ENCODE assay signal across 8 mouse cellular contexts in the genomic region with DNA sequence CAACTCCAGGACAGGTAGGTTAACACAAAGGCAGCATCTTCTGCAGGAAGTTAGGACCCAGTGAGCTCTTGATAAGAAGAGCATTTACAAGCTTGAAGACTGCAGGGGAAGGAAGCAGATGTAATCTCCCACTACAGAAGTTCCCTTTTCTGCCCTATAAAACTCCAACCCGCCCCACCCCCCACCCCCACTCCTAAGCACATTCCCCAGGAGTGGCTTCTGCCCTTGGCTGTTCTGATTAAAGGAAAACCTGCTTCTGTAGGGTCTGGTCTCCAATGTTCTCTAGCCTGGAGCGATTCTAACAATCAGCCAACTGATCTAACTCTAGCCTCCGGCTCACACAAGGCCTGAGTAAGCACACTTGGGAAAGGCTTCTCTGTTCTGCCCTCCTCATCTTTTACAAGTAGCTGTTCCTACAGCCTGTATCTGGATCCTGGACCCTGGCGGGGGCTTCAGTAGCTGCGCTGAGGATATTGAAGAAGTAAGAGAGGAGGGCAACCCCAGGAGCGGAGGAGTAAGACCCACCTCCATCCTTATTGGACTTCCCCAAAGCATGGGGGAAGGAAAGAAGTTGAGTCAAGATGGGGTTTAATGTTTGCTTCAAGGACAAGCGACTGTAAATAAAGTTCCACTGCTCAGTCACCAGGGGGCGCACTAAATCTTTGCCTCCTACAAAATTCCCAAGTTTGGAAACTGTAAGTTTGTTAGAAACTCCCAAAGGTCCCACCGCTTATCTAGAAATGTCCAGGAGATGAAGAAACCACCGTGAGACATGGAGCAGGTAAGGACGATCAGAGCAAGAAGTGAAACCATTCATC. TPM values are rescaled to one million over a fixed set of nuclear protein-coding genes. Genes with fewer than 3 reads are reported as not detected.
DNase-seq lines count a peak whose midpoint lies in the region; ATAC-seq and TF ChIP-seq lines count a peak whose summit lies in the region.

No protein-coding gene starts in this region.

- ATAC-seq in forebrain, embryonic 15.5 days (replicated peaks): no peak
- peak; percentile 34 for ATAC-seq in megakaryocyte-erythroid progenitor cell, adult 5-6 weeks (replicated peaks; ENCODE audit: low FRiP score, low TSS enrichment, poor library complexity, severe bottlenecking)
- peak; percentile 42; the same call in 1 of the 2 replicates for ATAC-seq in stomach, embryonic 14.5 days (ENCODE audit: insufficient number of reproducible peaks, insufficient read depth, low FRiP score, low read depth)

- intact Hi-C loops in left cerebral cortex, postnatal 14 days (cut with DNase I): loop anchor here (5.0 kb wide), 1 partner anchor 38 kb away; the partner anchor contains the start of gene Creg2

- peak; percentile 41 to 71 (median 68) for TF ChIP-seq CTCF in MEL (IDR thresholded peaks at IDR 0.05 in 2 of 3, conservative IDR thresholded peaks at IDR 0.05 in 1 of 3; ENCODE audit: control insufficient read depth in 1 of 3, insufficient read depth in 1 of 3, low read depth in 2 of 3, low read length in 3 of 3, poor library complexity in 1 of 3, severe bottlenecking in 1 of 3)

- H3K4me1 ChIP-seq in forebrain, embryonic 10.5 days: peaks cover 12% of the 10 kb centered on the region
- no peaks in the 10 kb centered on the region for H3K4me1 ChIP-seq in forebrain, embryonic 15.5 days
- peaks cover 0 to 13% of the 10 kb centered on the region in 2 experiments; a peak in 3 of 4 replicates for H3K4me1 ChIP-seq in MEL (ENCODE audit: control insufficient read depth in 1 of 2, insufficient read depth in 2 of 2, low read length in 2 of 2)
- peaks cover 12% of the 10 kb centered on the region; the same call in 1 of the 2 replicates for H3K4me1 ChIP-seq in heart, embryonic 10.5 days
- H3K4me1 ChIP-seq in stomach, embryonic 14.5 days (ENCODE audit: control insufficient read depth, insufficient read depth, low read length): peaks cover 3% of the 10 kb centered on the region; the same call in 1 of the 2 replicates

- no peak overlapping the region for H3K27ac ChIP-seq in forebrain, embryonic 10.5 days
- H3K27ac ChIP-seq in forebrain, embryonic 15.5 days (replicated peaks): no peak overlapping the region
- peak overlapping the region; percentile 94 for H3K27ac ChIP-seq in MEL (ENCODE audit: control insufficient read depth, low read depth, low read length)
- H3K27ac ChIP-seq in heart, embryonic 10.5 days: no peak overlapping the region
- no peak overlapping the region for H3K27ac ChIP-seq in stomach, embryonic 14.5 days (ENCODE audit: low read length)

- no peaks in the 10 kb centered on the region for H3K36me3 ChIP-seq in forebrain, embryonic 10.5 days (replicated peaks)
- H3K36me3 ChIP-seq in forebrain, embryonic 15.5 days: no peaks in the 10 kb centered on the region
- peaks cover 0 to 11% of the 10 kb centered on the region in 2 experiments; a peak in 2 of 4 replicates for H3K36me3 ChIP-seq in MEL (ENCODE audit: control insufficient read depth in 1 of 2, insufficient read depth in 2 of 2, low read length in 2 of 2)
- no peaks in the 10 kb centered on the region for H3K36me3 ChIP-seq in heart, embryonic 10.5 days
- H3K36me3 ChIP-seq in stomach, embryonic 14.5 days (ENCODE audit: control insufficient read depth, insufficient read depth, low read length): no peaks in the 10 kb centered on the region

- H3K27me3 ChIP-seq in forebrain, embryonic 10.5 days (ENCODE audit: poor library complexity, severe bottlenecking): no peaks in the 10 kb centered on the region
- no peaks in the 10 kb centered on the region for H3K27me3 ChIP-seq in forebrain, embryonic 15.5 days
- H3K27me3 ChIP-seq in MEL (ENCODE audit: control insufficient read depth in 1 of 2, insufficient read depth in 2 of 2, low read length in 2 of 2): peaks cover 0 to 3% of the 10 kb centered on the region in 2 experiments; a peak in 2 of 4 replicates
- no peaks in the 10 kb centered on the region for H3K27me3 ChIP-seq in heart, embryonic 10.5 days (ENCODE audit: insufficient read depth, poor library complexity, severe bottlenecking)
- no peaks in the 10 kb centered on the region for H3K27me3 ChIP-seq in stomach, embryonic 14.5 days (ENCODE audit: control insufficient read depth, insufficient read depth, low read length)

- TF ChIP-seq EP300 in MEL (IDR thresholded peaks at IDR 0.05; ENCODE audit: low read depth in 1 of 2, low read length in 2 of 2): peak; percentile 91 to 92

- WGBS in forebrain, embryonic 10.5 days: 24% methylated on average over 11 of the region's 11 CpGs
- WGBS in forebrain, embryonic 15.5 days: 24% methylated on average over 11 of the region's 11 CpGs
- 21% methylated on average over 11 of the region's 11 CpGs for WGBS in heart, embryonic 10.5 days
- 34% methylated on average over 11 of the region's 11 CpGs for WGBS in stomach, embryonic 14.5 days

- no peak overlapping the region for H3K4me2 ChIP-seq in forebrain, embryonic 15.5 days (replicated peaks)
- H3K4me2 ChIP-seq in stomach, embryonic 14.5 days (replicated peaks; ENCODE audit: low read depth, low read length): no peak overlapping the region

- H3K9ac ChIP-seq in forebrain, embryonic 15.5 days (replicated peaks): no peak overlapping the region
- peak overlapping the region; percentile 60 for H3K9ac ChIP-seq in MEL (ENCODE audit: control insufficient read depth, low read depth, low read length, poor library complexity, severe bottlenecking)
- no peak overlapping the region for H3K9ac ChIP-seq in stomach, embryonic 14.5 days (replicated peaks; ENCODE audit: low read depth, low read length)

- no peaks in the 10 kb centered on the region for H3K79me2 ChIP-seq in MEL (ENCODE audit: control insufficient read depth, insufficient read depth, low read length, poor library complexity)

- no peaks in the 10 kb centered on the region for H3K9me3 ChIP-seq in forebrain, embryonic 10.5 days
- no peaks in the 10 kb centered on the region for H3K9me3 ChIP-seq in forebrain, embryonic 15.5 days
- no peaks in the 10 kb centered on the region for H3K9me3 ChIP-seq in MEL (replicated peaks; ENCODE audit: insufficient read depth, low read length)
- H3K9me3 ChIP-seq in heart, embryonic 10.5 days: no peaks in the 10 kb centered on the region
- no peaks in the 10 kb centered on the region for H3K9me3 ChIP-seq in stomach, embryonic 14.5 days (ENCODE audit: control insufficient read depth, low read depth, low read length)

- TF ChIP-seq POLR2A in MEL (IDR thresholded peaks at IDR 0.05; ENCODE audit: control insufficient read depth in 1 of 2, insufficient read depth in 1 of 2, low read depth in 1 of 2, low read length in 2 of 2, poor library complexity in 1 of 2): peak in 1 of 2 experiments; percentile 52; a peak in 1 of 4 replicates

- TF ChIP-seq RAD21 in MEL (IDR thresholded peaks at IDR 0.05; ENCODE audit: low read depth, low read length): peak; percentile 44

- no peak overlapping the region for H3K4me3 ChIP-seq in forebrain, embryonic 10.5 days
- H3K4me3 ChIP-seq in forebrain, embryonic 15.5 days: no peak overlapping the region
- peak overlapping the region; percentile 36 to 52 for H3K4me3 ChIP-seq in MEL (ENCODE audit: control insufficient read depth in 1 of 2, insufficient read depth in 1 of 2, low read depth in 2 of 2, low read length in 2 of 2)
- 0 out of 2 replicates have a peak overlapping the region, but pooled peaks have one; percentile 15 for H3K4me3 ChIP-seq in heart, embryonic 10.5 days
- no peak overlapping the region for H3K4me3 ChIP-seq in stomach, embryonic 14.5 days (ENCODE audit: low read depth, low read length)

- peak; percentile 61 for DNase-seq in forebrain, embryonic 10.5 days (ENCODE audit: extremely low spot score, low spot score)
- peak; percentile 85 for DNase-seq in MEL (ENCODE audit: low read depth, low spot score)
- peak; percentile 51 to 66 for DNase-seq in cerebellum, postnatal 25 days
- DNase-seq in heart, embryonic 10.5 days (ENCODE audit: low spot score): no peak
- peak; percentile 12 to 39 for DNase-seq in left cerebral cortex, postnatal 14 days (ENCODE audit: low spot score in 2 of 2)

TF ChIP-seq in MEL, 35 proteins besides CTCF, POLR2A, EP300 and RAD21 (continues in another document):
- TF ChIP-seq TBP (IDR thresholded peaks at IDR 0.05; ENCODE audit: low read depth, low read length) (peak; percentile 94), CHD1 (IDR thresholded peaks at IDR 0.05; ENCODE audit: low read depth, low read length) (no peak), TCF12 (IDR thresholded peaks at IDR 0.05; ENCODE audit: low read depth, low read length) (peak; percentile 77), MEF2A (IDR thresholded peaks at IDR 0.05; ENCODE audit: extremely low read depth, insufficient replicate concordance, low read depth, low read length, poor library complexity, severe bottlenecking) (no peak), E2F4 (IDR thresholded peaks at IDR 0.05; ENCODE audit: borderline replicate concordance, low read depth, low read length) (no peak), MAZ (IDR thresholded peaks at IDR 0.05; ENCODE audit: low read depth, low read length) (0 out of 2 replicates have a peak, but pooled peaks have one; percentile 16)

RNA-seq across cellular contexts. Expression of gene Creg2, which starts 36.6 kb away (rescaled TPM):
- 0.05 TPM in 1 of 2 replicates, not detected in the other for polyA plus RNA-seq in forebrain, embryonic 10.5 days (2016; fragmentation: Nextera tagmentation; extraction: Ambion mirVana)
- polyA plus RNA-seq in forebrain, embryonic 15.5 days (2015; fragmentation: Nextera tagmentation; extraction: Ambion mirVana): 1.1 and 1.5 TPM in 2 replicates
- not detected in 2 replicates for total RNA-seq in MEL (2012; rRNA removed)
- not detected for polyA plus RNA-seq in MEL (2012; ENCODE audit: insufficient read depth in 1 of 2, insufficient read length in 2 of 2, low read depth in 1 of 2, low replicate concordance in 2 of 2, missing spikeins in 1 of 2)
- 0.04 and 0.06 TPM in 2 replicates for polyA plus RNA-seq in heart, embryonic 10.5 days (2016; fragmentation: Nextera tagmentation; extraction: Ambion mirVana)
- total RNA-seq in left cerebral cortex, postnatal 14 days (2021): 10 to 100 TPM; 74.2 to 74.7 TPM
- total RNA-seq in megakaryocyte-erythroid progenitor cell, adult 5-6 weeks (2014; fragmentation: Nextera tagmentation): not detected in 2 replicates
- total RNA-seq in megakaryocyte-erythroid progenitor cell, adult 5-6 weeks (2017): not detected in 2 replicates
- 0.29 and 0.35 TPM in 2 replicates for polyA plus RNA-seq in stomach, embryonic 14.5 days (2014; fragmentation: Nextera tagmentation; extraction: Ambion mirVana)

RNA-seq across cellular contexts. Expression of gene Rnf149, which starts 37.5 kb away (rescaled TPM):
- 18.9 and 22.9 TPM in 2 replicates for polyA plus RNA-seq in forebrain, embryonic 10.5 days (2016; fragmentation: Nextera tagmentation; extraction: Ambion mirVana)
- polyA plus RNA-seq in forebrain, embryonic 15.5 days (2015; fragmentation: Nextera tagmentation; extraction: Ambion mirVana): 23.4 and 26.6 TPM in 2 replicates
- total RNA-seq in MEL (2012; rRNA removed): 33.0 and 37.1 TPM in 2 replicates
- 10 to 100 TPM in 1 of 2 experiments, not detected in 1; 46.4 TPM for polyA plus RNA-seq in MEL (2012; ENCODE audit: insufficient read depth in 1 of 2, insufficient read length in 2 of 2, low read depth in 1 of 2, low replicate concordance in 2 of 2, missing spikeins in 1 of 2)
- polyA plus RNA-seq in heart, embryonic 10.5 days (2016; fragmentation: Nextera tagmentation; extraction: Ambion mirVana): 17.1 and 26.0 TPM in 2 replicates
- 10 to 100 TPM; 24.3 to 29.3 TPM for total RNA-seq in left cerebral cortex, postnatal 14 days (2021)
- total RNA-seq in megakaryocyte-erythroid progenitor cell, adult 5-6 weeks (2014; fragmentation: Nextera tagmentation): 16.0 and 19.3 TPM in 2 replicates
- total RNA-seq in megakaryocyte-erythroid progenitor cell, adult 5-6 weeks (2017): 20.9 and 28.0 TPM in 2 replicates
- polyA plus RNA-seq in stomach, embryonic 14.5 days (2014; fragmentation: Nextera tagmentation; extraction: Ambion mirVana): 34.0 and 38.0 TPM in 2 replicates

Comparison
In these comparisons a context has a peak if more than half of its experiments do, and no peak if none do; other contexts are left out.
1. H3K4me3 ChIP-seq: peak in MEL (2 of 2) and heart, embryonic 10.5 days (single experiment); none in forebrain, embryonic 10.5 days (single experiment), forebrain, embryonic 15.5 days (single experiment) and stomach, embryonic 14.5 days (single experiment).